Mouse (Mus musculus) stomach, embryonic 14.5 days (tissue): Measurements from ENCODE around the gene Eif4e. TPM values are rescaled to one million over a fixed set of nuclear protein-coding genes. Genes with fewer than 3 reads are reported as not detected.

Experiments used
- ATAC-seq: fragments of 200-750 bp; cut with Nextera tagmentation; 2 replicates; pipeline ENCODE4 v1.8.0; 2017; ENCODE audit warnings: low read depth, moderate TSS enrichment; ENCODE audit not compliant: insufficient number of reproducible peaks, insufficient read depth, low FRiP score
- H3K27ac ChIP-seq: fragments of 300-500 bp; sonication (generic); 2 replicates; pipeline ENCODE4 v1.5.1; 2014; ENCODE audit warnings: mild to moderate bottlenecking, low read length, moderate library complexity, mixed read lengths
- H3K27me3 ChIP-seq: fragments of 300-500 bp; sonication (generic); 2 replicates; pipeline ENCODE4 v1.6.1; 2014; ENCODE audit warnings: low read length, control low read depth, mixed read lengths; ENCODE audit not compliant: control insufficient read depth, insufficient read depth
- H3K36me3 ChIP-seq: fragments of 300-500 bp; sonication (generic); 2 replicates; pipeline ENCODE4 v1.6.1; 2014; ENCODE audit warnings: mild to moderate bottlenecking, control low read depth, low read length, moderate library complexity, mixed read lengths; ENCODE audit not compliant: control insufficient read depth, insufficient read depth
- H3K4me1 ChIP-seq: fragments of 300-500 bp; sonication (generic); 2 replicates; pipeline ENCODE4 v1.6.1; 2014; ENCODE audit warnings: low read length, control low read depth, mixed read lengths; ENCODE audit not compliant: control insufficient read depth, insufficient read depth
- H3K4me2 ChIP-seq: fragments of 300-500 bp; sonication (generic); replicated peaks from 2 replicates; pipeline ENCODE4 v1.6.1; 2014; ENCODE audit warnings: low read depth, low read length, control low read depth
- H3K4me3 ChIP-seq: fragments of 300-500 bp; sonication (generic); 2 replicates; pipeline ENCODE4 v1.5.1; 2014; ENCODE audit warnings: low read depth, low read length, control low read depth
- H3K9ac ChIP-seq: fragments of 300-500 bp; sonication (generic); replicated peaks from 2 replicates; pipeline ENCODE4 v1.6.1; 2014; ENCODE audit warnings: low read depth, mild to moderate bottlenecking, control low read depth, low read length, moderate library complexity, mixed read lengths
- H3K9me3 ChIP-seq: fragments of 300-500 bp; sonication (generic); 2 replicates; pipeline ENCODE4 v1.6.1; 2016; ENCODE audit warnings: low read depth, low read length, control low read depth; ENCODE audit not compliant: control insufficient read depth
- WGBS: fragments of 180-500 bp; shearing (Covaris S2); extraction: QIAGEN DNeasy Blood & Tissue Kit; methylation state at CpG from one replicate; pipeline ENCODE4 v1.1.7; 2014; 5-methylcytosine and 5-hydroxymethylcytosine counted together
- polyA plus RNA-seq: library from polyadenylated mRNA; unstranded; fragments of >200 nt; fragmentation: Nextera tagmentation; extraction: Ambion mirVana; gene quantifications from 2 replicates; pipeline ENCODE4 v1.2.1, GENCODE M21; 2014

Gene Eif4e
- polyA plus RNA-seq, 1 experiment from 2014 or later, result 343 TPM

GRCm38 (mm10) chr3:138513243-138513642 lies 12.7 kb upstream of the Eif4e start:
- H3K4me2 ChIP-seq, result no peak overlapping the region
- H3K27ac ChIP-seq, result no peak overlapping the region
- 54% methylated on average over 12 of the region's 12 CpGs for WGBS
- no peaks in the 10 kb centered on the region for H3K36me3 ChIP-seq
- no peak overlapping the region for H3K4me3 ChIP-seq
- no peak overlapping the region for H3K9ac ChIP-seq
- no peaks in the 10 kb centered on the region for H3K27me3 ChIP-seq
- H3K9me3 ChIP-seq, result no peaks in the 10 kb centered on the region
- ATAC-seq, result no peak
- no peaks in the 10 kb centered on the region for H3K4me1 ChIP-seq

- no peaks in the 10 kb centered on the region for H3K36me3 ChIP-seq
- no peaks in the 10 kb centered on the region for H3K4me1 ChIP-seq
- no peak overlapping the region for H3K4me3 ChIP-seq
- no peaks in the 10 kb centered on the region for H3K9me3 ChIP-seq
- 66% methylated on average over 3 of the region's 3 CpGs for WGBS
- ATAC-seq, result no peak
- H3K27ac ChIP-seq, result no peak overlapping the region
- H3K4me2 ChIP-seq, result no peak overlapping the region
- no peaks in the 10 kb centered on the region for H3K27me3 ChIP-seq
- H3K9ac ChIP-seq, result no peak overlapping the region
Observed at GRCm38 (mm10) chr3:138514749-138515148, 11.2 kb upstream of the Eif4e start.

GRCm38 (mm10) chr3:138515656-138516370 lies 10.2 kb upstream of the Eif4e start:
- Histone ChIP-seq H3K4me1 (no peaks in the 10 kb centered on the region), H3K27me3 (no peaks in the 10 kb centered on the region), H3K4me3 (no peak overlapping the region), H3K9ac (no peak overlapping the region), H3K9me3 (no peaks in the 10 kb centered on the region), H3K36me3 (no peaks in the 10 kb centered on the region), H3K27ac (no peak overlapping the region), H3K4me2 (no peak overlapping the region)
- WGBS, result 58% methylated on average over 10 of the region's 10 CpGs
- ATAC-seq, result no peak

GRCm38 (mm10) chr3:138517881-138518280 lies 8.1 kb upstream of the Eif4e start:
- WGBS, result 59% methylated on average over 3 of the region's 3 CpGs
- ATAC-seq, result no peak
- Histone ChIP-seq H3K4me3 (no peak overlapping the region), H3K9me3 (no peaks in the 10 kb centered on the region), H3K4me1 (no peaks in the 10 kb centered on the region), H3K27ac (no peak overlapping the region), H3K4me2 (no peak overlapping the region), H3K27me3 (no peaks in the 10 kb centered on the region), H3K36me3 (no peaks in the 10 kb centered on the region), H3K9ac (no peak overlapping the region)

GRCm38 (mm10) chr3:138519218-138519617 lies 6.8 kb upstream of the Eif4e start:
- no peak overlapping the region for H3K4me2 ChIP-seq
- no peaks in the 10 kb centered on the region for H3K36me3 ChIP-seq
- ATAC-seq, result no peak
- no peak overlapping the region for H3K4me3 ChIP-seq
- no peak overlapping the region for H3K27ac ChIP-seq
- H3K4me1 ChIP-seq, result no peaks in the 10 kb centered on the region
- no peaks in the 10 kb centered on the region for H3K27me3 ChIP-seq
- no peak overlapping the region for H3K9ac ChIP-seq
- H3K9me3 ChIP-seq, result no peaks in the 10 kb centered on the region
- 79% methylated on average over 6 of the region's 6 CpGs for WGBS

- Histone ChIP-seq H3K4me1 (peaks cover 6% of the 10 kb centered on the region; the same call in 1 of the 2 replicates), H3K36me3 (no peaks in the 10 kb centered on the region), H3K9ac (no peak overlapping the region), H3K27me3 (no peaks in the 10 kb centered on the region), H3K9me3 (no peaks in the 10 kb centered on the region), H3K4me2 (no peak overlapping the region), H3K4me3 (no peak overlapping the region), H3K27ac (no peak overlapping the region)
- no peak for ATAC-seq
- 90% methylated on average over 4 of the region's 4 CpGs for WGBS
Observed at GRCm38 (mm10) chr3:138523956-138524355, 2.0 kb upstream of the Eif4e start.

GRCm38 (mm10) chr3:138525494-138525893 lies 485 bp upstream of the Eif4e start:
- Histone ChIP-seq H3K4me1 (peaks cover 15% of the 10 kb centered on the region), H3K27me3 (no peaks in the 10 kb centered on the region), H3K9ac (no peak overlapping the region), H3K4me3 (peak overlapping the region; percentile 92; the same call in 1 of the 2 replicates), H3K4me2 (peak overlapping the region; percentile 49), H3K27ac (no peak overlapping the region), H3K36me3 (no peaks in the 10 kb centered on the region), H3K9me3 (no peaks in the 10 kb centered on the region)
- 61% methylated on average over 8 of the region's 8 CpGs for WGBS
- ATAC-seq, result no peak

- ATAC-seq, result peak; percentile 95
- Histone ChIP-seq H3K9me3 (no peaks in the 10 kb centered on the region), H3K4me2 (peak overlapping the region; percentile 66), H3K27me3 (no peaks in the 10 kb centered on the region), H3K27ac (peak overlapping the region; percentile 85), H3K36me3 (no peaks in the 10 kb centered on the region), H3K9ac (peak overlapping the region; percentile 82), H3K4me1 (peaks cover 28% of the 10 kb centered on the region), H3K4me3 (peak overlapping the region; percentile 92)
- under 1% methylated on average over 81 of the region's 85 CpGs for WGBS
Observed at GRCm38 (mm10) chr3:138526916-138527666, 1.1 kb downstream of the Eif4e start.
